Mouse (Mus musculus): ENCODE results near the gene Znrf4.

Gene Znrf4

DNA sequence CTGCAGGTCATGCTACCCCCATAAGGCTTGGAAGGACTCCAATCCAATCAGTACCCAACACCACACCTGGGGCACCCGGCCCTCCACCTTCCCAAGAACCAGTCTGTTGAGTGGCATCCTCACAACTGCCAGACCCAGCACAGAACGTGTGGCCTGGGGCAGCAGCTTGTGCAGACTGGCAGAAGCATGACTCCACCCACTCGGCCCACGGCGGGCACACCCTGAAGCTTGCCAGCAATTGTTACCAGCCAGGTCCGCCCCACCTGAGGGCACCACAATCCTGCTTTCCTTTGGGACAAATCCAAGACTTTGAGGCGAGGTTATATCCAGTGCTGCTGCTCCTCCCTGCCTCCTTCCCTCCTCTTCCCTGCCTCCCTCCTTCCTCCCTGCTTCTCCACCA is 47.4 kb downstream of the Znrf4 start:
- DNase-seq, result peak in 1 of 2 experiments; percentile 61

DNA sequence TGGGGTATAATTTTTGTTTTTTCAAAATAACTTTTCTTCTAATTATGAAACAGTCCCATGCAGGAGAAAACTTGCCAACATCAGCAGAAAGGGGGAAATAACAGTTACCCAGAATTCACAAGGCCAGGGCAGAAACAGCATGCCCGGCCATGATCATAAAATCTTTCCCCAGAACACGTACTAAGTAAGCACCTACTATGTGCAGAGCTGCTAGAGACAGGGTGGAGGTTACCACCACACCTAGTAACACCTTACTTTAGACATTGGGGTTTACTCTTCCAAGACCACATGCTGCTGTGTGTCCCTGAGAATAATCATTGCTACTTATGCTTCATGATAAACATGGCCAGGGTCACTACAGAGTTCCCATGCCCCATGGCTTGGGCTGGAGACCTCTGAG is 47.9 kb downstream of the Znrf4 start:
- no peak for DNase-seq

DNA sequence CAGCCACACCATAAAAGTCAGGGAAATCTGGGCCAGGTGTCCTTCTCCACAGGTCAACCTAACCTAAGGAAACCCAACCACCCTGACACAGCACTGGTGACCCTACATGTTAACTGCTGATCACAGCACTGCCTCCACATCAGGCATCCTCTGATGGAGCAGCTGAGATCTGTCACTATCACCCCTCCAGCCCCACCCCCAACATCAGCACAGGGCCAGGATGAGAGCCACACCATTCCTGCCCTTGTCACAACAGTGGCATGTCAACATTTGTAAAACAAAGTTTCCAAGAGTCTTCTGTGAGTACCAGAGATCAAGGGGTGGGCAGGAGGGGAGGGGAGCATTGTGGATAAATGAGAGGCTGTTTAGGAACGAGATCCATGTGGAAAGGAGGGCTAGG is 48.7 kb downstream of the Znrf4 start:
- DNase-seq, result no peak

DNA sequence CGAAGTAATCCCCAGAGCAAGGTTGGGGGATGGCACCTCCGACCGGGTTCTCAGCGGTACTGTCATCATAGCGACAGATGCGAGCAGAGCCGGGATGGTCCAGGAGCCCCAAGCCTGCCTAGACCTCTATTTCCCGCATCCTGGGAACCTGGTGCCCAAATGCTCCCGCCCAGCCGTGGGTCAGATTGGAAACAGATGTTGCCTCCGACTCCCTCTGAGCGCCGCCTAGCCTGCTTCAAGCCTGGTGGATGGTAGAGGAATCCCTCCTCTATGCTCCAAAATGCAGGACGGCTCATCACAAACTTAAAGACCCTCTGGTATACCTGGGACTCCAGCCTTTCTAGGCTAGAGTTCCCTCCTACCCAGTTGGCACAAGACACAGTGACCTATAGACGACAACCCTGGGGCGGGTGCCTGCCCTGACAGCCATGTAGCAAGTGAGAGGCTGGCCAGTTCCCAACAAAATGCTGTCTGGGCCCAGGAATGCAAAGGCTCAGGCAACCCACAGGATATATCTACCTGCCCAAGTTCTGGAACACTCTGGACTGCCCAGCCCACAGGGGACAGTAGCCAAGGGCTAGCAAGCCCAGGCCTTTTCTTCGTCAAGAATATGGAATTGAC is 49.3 kb downstream of the Znrf4 start:
- DNase-seq, result no peak

DNA sequence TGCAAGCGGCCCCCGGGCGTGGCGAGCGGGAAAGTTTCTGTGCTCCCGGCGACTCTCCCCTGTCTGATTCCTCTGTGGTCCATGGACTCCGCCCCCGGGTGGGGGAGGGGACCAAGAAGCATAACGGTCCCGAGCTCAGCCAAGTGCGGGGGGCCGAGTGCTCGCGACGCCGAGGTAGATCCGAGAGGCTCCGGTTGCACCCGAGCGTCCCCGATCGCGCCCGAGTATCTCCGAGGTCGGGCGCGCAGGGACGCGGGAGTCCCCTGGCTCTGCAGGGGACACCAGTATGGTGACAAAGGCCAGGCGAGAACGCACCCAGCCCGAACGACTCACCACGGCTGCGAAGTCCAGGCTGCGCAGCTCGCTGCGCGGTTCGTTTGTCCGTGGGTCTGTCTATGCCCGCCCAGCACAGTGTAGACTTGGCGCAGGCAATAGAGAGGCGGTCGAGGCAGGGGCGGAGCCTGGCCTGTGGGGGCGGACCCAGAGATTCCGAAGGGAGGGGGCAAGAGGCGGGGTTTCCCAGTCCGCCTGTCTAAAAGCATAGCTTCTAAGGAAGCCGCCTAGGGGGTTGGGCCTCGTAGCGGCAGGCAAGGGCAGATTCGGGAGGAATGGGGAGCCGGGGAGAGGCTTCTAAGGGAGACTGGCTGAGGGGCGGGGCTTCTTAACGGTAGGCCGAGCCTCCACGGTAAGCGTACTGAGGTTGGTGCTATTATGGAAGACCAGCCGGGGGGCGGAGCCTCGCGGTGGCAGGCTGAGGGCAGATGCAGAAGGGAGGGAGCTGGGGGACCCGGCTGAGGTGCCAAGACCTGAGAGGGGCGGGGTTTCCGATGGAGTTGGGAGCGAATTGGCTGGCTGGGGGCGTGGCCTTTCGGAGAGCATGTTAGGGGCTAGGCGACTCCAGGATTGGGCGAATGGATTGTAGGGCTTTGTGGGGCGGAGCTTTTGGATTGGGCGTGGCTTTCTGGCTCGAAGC is 50.2 kb downstream of the Znrf4 start:
- DNase-seq, result peak; percentile 93 to 97

Measured in cerebellum, postnatal 14 days (tissue).